22 mouse cellular contexts compared by ENCODE assay signal in the genomic region with DNA sequence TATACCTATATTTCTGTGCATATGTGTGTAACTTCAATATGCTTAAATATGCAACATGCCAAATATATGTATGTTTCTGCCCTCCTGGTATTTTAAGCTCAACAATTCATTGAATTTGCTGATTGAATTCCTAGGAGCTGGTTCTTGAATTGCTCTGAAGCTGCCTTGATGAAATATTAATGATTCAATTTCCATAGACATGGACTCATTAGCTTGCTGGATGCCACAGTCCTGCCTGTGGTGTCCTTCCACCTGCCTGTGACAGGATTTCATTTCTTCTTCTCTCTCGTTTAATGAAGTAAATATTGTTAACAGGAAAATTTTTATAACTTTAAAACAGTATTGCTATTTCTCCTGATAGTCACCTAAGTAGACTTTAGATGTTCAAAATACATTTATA. TPM values are rescaled to one million over a fixed set of nuclear protein-coding genes. Genes with fewer than 3 reads are reported as not detected.
"Had no signal": no experiment of that assay in that cellular context is flagged by ENCODE, and none has a peak within 500 bp of the region (broad histone marks: within the 10 kb centered on the region; RNA-seq: fewer than 3 reads in every experiment).

No protein-coding gene starts in this region.

- H3K4me3 ChIP-seq: liver, embryonic 13.5 days; liver, embryonic 15.5 days; lung, embryonic 15.5 days; megakaryocyte, embryonic 14.5 days; midbrain, embryonic 12.5 days; neural tube, embryonic 12.5 days; stomach, embryonic 15.5 days had no signal

- DNase-seq: liver, embryonic 13.5 days; liver, postnatal 0 days; lung, adult 2 months; lung, postnatal 14 days; lung, postnatal 36 days; right cerebral cortex, postnatal 14 days; thymus, adult 2 months; thymus, postnatal 25 days; thymus, postnatal 4 days had no signal

- H3K4me1 ChIP-seq: liver, embryonic 13.5 days; liver, embryonic 15.5 days; lung, embryonic 15.5 days; megakaryocyte, embryonic 14.5 days; midbrain, embryonic 12.5 days; neural tube, embryonic 12.5 days; stomach, embryonic 15.5 days had no signal

- H3K9ac ChIP-seq: liver, embryonic 13.5 days; liver, embryonic 15.5 days; liver, postnatal 0 days; lung, embryonic 15.5 days; midbrain, embryonic 12.5 days; neural tube, embryonic 12.5 days; stomach, embryonic 15.5 days had no signal

- ATAC-seq: liver, postnatal 0 days; lung, postnatal 0 days had no signal

- H3K36me3 ChIP-seq: liver, embryonic 13.5 days; liver, embryonic 15.5 days; lung, embryonic 15.5 days; midbrain, embryonic 12.5 days; neural tube, embryonic 12.5 days; stomach, embryonic 15.5 days had no signal

- H3K27me3 ChIP-seq: liver, embryonic 13.5 days; liver, embryonic 15.5 days; lung, embryonic 15.5 days; megakaryocyte, embryonic 14.5 days; midbrain, embryonic 12.5 days; neural tube, embryonic 12.5 days; stomach, embryonic 15.5 days had no signal

- H3K4me2 ChIP-seq: liver, embryonic 11.5 days; liver, embryonic 13.5 days; liver, embryonic 15.5 days; lung, embryonic 15.5 days; midbrain, embryonic 12.5 days; neural tube, embryonic 12.5 days; stomach, embryonic 15.5 days had no signal

- H3K9me3 ChIP-seq: liver, embryonic 13.5 days; liver, embryonic 15.5 days; lung, embryonic 15.5 days; midbrain, embryonic 12.5 days; neural tube, embryonic 12.5 days; stomach, embryonic 15.5 days had no signal

- H3K27ac ChIP-seq: liver, embryonic 13.5 days; liver, embryonic 15.5 days; lung, embryonic 15.5 days; macrophage; midbrain, embryonic 12.5 days; neural tube, embryonic 12.5 days; stomach, embryonic 15.5 days; stomach, postnatal 0 days had no signal

RNA-seq across cellular contexts. Expression of a gene that starts 51.6 kb away (rescaled TPM):
- total RNA-seq: monocyte, adult 5-6 weeks; neutrophil, adult 5-6 weeks had no signal
- polyA plus RNA-seq: liver, embryonic 11.5 days; liver, embryonic 13.5 days; liver, embryonic 15.5 days; liver, postnatal 0 days; lung, adult 2 months; lung, embryonic 15.5 days; lung, postnatal 0 days; macrophage; midbrain, embryonic 12.5 days; neural tube, embryonic 12.5 days; spleen, adult 2 months; stomach, postnatal 0 days; thymus, adult 2 months had no signal
